Mouse (Mus musculus): ENCODE results near the gene Unc5a. TPM values are rescaled to one million over a fixed set of nuclear protein-coding genes. Genes with fewer than 3 reads are reported as not detected.

Gene Unc5a
- total RNA-seq (2015; ENCODE audit: low replicate concordance), result 1.9 and 10.8 TPM in 2 replicates
- total RNA-seq (2017; ENCODE audit: low replicate concordance), result 0.77 and 3.8 TPM in 2 replicates

DNA sequence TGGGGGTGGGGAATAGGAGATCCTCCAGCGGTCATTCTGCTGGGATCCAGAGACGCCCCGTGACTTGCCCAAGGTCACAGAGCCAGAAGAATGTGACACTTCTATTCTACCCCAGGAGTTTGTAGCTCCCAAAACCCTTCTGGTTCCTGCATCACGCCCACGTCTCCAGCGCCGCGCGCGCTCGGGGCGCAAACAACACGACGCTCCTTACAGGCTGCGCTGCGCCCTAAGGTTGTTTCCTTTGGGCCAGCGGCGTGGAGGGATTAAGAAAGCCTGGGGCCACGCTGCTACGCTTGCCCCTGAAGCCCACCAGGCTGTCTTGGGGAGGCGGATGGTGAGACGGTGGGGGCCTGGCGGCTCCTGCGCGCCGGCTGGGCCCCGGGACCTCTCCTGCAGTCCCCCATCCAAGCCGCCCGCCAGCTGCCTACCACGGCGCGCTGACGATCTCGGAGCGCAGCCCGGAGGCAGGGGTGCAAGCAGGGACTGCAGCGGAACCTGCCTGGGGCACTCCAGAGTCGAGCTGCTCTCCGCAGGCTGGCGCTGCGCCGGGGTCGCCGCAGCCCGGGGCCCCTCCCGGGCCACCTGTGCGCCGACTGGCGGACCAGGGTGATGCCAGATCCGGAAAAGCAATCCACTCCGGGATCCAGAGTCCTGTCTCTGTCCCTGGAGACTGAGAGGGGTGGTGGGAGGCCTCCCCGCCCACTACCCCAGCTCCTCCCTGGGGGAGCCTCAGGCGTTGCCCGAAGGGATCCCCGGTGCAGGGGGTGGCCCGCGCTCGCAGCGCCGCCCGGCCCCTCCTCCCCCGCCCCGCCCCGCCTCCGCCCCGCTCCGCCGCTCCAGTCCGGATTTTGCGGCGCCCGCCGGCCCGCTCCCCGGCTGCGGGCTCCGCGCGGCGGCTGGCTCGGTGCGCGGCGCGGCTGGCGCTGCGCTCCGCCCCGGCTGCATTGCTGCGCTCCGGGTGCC lies at the start of gene Unc5a:
Unc5a (plus strand) TSS at position 881 of the 963 bp plus-strand sequence.
- ATAC-seq (replicated peaks; ENCODE audit: low FRiP score, poor library complexity, severe bottlenecking), result no peak

DNA sequence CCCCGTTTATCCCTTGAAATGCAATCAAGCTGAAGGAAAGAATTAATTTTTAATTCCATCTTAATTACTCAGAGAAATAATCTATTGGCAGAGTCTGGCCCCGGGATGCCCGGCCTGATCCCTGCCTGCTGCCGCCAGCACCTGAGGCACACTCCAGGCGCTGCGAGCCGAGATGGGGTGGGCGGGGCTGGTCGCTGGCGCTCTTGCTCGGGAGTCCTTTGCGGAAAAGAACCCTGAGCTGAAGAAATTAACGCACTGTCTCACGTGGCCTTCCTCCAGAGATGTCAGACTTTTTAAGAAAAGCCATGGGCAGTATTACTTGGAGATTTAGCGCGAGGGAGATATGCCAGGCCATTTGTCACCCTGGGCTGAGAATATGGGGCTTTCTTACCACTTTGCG lies 37.2 kb upstream of the Unc5a start:
- ATAC-seq (replicated peaks; ENCODE audit: low FRiP score, poor library complexity, severe bottlenecking), result no peak

DNA sequence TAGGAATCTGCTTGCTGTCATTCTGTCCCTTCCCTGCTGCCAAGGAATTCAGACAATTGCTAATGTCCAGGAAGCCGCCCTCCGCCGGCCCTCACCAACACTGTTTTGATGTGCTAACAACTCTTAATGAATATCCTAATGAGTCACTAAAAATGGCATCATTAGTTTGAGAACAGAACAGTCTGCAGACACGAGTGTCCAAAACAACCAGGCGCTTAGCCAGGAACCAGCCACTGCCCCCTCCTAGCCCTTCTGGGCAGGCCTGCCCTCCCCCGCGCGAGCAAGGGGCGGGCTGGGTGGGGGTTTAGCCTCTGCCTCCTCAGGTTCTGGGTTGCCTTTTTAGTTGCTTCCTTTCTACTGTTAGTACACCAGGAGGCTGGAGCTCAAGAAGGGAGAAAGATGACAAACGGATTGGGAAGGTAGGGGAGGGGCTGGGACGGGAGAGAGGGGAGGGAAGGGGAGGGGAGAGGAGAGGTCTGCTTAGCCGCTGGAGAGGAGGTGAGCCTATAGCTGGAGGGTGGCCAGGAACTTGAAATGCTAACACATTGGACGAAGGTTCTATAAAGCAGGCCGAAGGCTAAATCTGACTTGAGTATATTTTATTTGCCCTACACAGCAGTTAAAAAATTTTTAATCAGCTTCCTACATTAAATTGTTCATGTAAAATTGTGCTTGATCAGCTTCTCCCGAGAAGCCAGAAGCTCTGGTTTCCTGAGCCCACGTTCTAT lies 36.2 kb upstream of the Unc5a start:
- ATAC-seq (replicated peaks; ENCODE audit: low FRiP score, poor library complexity, severe bottlenecking), result no peak

DNA sequence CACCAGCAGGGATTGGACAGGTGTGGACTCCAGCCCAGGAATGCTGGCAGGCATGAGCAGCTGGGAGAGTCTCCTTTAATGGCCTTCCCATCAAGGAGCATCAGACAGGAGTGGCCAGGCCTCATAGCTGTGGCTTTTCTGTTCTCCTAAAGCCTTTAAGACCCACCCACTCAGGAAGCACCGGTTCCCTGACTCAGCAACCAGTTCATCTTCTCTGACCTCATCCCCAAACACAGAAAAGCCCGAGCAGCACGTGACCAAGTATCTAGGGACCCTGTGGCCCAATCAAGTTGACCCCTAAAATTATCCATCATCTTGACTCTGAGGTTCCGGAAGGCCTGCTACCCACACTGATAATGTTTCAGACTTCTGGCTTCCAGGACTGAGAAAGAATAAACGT lies 32.6 kb upstream of the Unc5a start:
- no peak for ATAC-seq (replicated peaks; ENCODE audit: low FRiP score, poor library complexity, severe bottlenecking)

DNA sequence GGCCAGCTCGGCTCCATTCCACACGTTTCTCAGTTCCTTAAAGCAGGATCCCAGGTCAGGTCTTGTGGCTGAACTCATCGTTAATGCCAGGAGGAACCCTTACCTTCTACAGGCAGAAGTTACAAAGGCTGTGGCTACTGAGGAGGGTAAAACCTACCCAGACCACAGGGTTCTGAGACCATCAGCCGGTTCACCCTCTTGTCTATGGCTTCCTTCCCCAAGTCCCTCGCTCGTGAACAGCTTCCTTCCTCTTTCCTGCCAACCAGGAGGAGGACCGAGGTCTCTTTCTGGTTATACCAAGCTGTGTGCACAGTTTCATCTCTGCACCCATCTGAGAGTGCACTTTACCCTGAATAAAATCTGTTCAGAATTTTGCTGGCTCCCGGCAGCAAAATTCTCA lies 30.3 kb upstream of the Unc5a start:
- no peak for ATAC-seq (replicated peaks; ENCODE audit: low FRiP score, poor library complexity, severe bottlenecking)

DNA sequence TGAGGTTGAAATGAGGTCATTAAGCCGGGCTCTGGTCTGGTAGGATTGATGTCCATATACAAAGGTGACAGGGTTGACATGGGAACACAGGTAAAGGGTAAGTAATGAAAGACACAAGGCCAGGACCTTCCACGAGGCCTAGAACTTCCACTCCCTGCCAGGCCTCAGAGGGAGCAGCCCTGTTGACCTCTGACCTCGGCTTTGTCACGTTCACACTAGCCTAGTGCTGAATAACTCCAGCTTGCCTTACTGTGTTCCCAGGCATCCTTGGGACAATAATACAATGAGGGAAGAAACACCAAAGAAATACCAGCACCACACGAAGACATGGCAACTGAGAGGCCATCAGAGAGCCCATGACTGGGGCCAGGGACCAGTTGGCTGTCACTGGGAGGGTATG lies 29.5 kb upstream of the Unc5a start:
- ATAC-seq (replicated peaks; ENCODE audit: low FRiP score, poor library complexity, severe bottlenecking), result no peak

DNA sequence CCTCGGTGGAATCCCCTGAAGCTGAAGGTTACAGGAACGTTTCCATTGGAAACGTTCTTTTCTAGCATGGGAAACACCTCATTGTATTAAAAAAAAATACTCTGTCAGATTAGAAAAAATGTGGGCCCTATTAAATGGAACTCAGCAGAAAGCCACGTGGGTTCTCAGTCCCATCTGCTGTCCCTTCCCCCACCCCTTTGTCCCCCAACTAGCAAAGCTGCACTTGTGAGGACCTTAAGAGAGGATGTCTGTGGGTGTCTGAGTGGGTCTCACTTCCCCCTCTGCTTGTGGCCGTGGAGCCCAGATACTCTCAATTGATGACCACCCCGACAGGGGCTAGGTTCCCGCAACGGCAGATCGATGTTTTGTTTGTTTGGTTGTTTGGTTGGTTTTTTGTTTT lies 27.5 kb upstream of the Unc5a start:
- ATAC-seq (replicated peaks; ENCODE audit: low FRiP score, poor library complexity, severe bottlenecking), result no peak

DNA sequence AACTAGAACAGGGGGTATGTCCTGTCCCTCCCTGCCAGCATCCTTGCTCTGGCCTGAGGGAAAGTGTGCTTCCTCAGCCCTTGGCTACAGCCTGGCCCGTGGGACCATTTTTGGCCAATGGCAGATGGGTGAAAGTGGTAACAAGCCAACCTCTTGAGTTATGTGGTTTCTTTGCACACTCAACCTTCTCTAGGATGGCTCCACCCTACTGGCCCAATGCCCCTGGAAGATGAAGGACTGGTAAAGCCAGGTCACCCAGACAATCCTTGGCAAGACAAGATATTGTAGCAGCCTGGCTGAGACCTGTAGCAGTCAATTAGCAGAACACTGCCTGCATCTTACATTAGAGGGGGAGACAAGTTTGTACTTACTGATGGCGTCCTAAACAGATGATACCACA lies 25.5 kb upstream of the Unc5a start:
- no peak for ATAC-seq (replicated peaks; ENCODE audit: low FRiP score, poor library complexity, severe bottlenecking)

DNA sequence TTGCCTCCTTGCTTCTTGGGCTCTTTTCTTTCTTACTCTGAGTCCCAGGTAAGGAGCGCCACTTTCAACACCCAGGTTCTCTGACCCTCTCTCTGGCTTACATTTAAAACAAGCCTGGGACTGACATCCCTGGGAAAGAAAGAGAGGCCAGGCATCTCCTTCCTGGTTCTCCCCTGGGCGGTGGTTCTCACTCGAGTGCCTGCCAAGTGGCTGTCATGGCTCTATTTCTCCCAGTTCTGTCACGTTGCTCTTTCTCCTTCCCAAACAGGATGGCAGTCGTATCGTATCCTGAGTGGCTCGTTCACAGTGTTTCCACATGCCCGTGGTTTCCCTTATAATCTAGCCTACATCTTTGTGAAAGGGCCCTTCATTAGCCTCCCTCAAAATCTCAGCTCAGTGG lies 23.7 kb upstream of the Unc5a start:
- ATAC-seq (replicated peaks; ENCODE audit: low FRiP score, poor library complexity, severe bottlenecking), result no peak

DNA sequence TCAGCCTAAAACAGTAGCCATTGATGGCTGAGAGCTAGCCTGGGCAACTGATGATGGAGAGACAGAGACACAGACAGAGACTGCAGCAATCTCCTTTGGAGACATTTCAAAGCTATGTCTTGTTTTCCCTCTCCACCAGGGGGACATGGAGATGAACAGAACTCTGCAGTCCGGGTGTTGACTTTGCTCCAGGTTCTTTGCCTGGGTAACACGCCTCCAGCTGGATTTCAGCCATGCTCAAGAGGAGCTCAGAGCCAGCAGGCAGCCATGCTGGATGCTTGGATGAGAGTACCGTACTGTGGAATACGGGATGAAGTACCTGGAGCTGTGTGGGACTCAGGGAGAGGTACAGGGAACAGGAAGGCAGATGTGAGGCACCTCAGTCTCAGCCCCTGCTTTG lies 22.6 kb upstream of the Unc5a start:
- ATAC-seq (replicated peaks; ENCODE audit: low FRiP score, poor library complexity, severe bottlenecking), result no peak

DNA sequence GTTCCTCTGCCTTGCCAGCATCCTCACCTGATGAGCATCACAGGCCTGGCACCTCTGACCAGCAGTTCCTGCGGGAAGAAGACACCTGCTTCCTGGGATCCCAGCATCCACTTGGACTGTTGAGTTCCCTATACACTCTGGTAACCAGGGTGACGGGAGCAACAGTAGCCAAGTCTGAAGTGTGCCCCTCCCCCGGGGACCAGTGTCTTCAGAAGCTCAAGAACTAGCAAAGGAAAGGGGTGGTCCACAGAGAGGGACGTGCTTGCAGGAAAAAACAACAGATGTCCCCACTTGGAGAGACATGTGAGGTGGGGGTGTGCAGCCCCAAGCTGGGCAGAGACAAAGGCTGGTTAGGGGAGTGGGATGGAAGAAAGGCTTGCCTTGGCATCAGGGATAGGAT lies 19.1 kb upstream of the Unc5a start:
- ATAC-seq (replicated peaks; ENCODE audit: low FRiP score, poor library complexity, severe bottlenecking), result no peak

DNA sequence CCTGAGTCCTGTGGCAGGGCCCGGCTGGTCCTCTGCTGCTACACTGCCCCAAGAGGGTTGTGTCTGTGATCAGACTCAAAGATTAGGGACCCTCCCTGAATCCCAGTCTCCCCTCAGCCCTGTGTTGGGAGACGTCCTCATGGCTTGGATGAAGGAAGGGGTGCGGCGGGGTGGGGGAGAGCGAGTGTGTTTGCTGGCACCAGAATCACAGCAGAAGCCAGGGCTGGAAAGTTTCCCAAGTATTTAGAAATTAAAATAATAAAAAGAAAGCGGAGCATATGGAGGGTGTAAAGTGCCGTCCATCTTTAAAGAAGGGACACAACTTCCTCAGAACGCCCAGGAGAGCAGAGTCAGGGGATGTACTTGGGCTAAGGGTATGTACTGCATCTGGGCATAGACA lies 14.3 kb upstream of the Unc5a start:
- no peak for ATAC-seq (replicated peaks; ENCODE audit: low FRiP score, poor library complexity, severe bottlenecking)

DNA sequence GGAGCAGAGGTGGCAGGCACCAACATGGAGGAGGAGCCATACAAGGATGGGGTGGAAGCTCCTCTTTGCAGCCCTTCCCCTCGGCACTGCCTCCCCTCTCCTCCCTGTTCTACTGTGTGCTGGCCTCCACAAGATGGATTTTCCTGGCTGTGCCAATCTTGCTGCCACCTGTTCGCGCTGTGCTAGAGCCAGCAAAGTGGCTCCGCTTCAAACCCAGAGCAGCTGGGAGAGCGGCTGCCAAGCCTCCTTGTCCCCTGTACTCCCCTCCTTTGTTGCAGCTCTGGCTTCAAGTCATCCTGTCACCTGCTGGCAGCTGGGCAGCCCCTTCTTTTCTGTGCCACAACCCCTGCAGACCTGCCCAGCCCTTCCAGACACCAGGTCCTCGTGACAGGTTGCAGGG lies 13.0 kb upstream of the Unc5a start:
- ATAC-seq (replicated peaks; ENCODE audit: low FRiP score, poor library complexity, severe bottlenecking), result no peak

DNA sequence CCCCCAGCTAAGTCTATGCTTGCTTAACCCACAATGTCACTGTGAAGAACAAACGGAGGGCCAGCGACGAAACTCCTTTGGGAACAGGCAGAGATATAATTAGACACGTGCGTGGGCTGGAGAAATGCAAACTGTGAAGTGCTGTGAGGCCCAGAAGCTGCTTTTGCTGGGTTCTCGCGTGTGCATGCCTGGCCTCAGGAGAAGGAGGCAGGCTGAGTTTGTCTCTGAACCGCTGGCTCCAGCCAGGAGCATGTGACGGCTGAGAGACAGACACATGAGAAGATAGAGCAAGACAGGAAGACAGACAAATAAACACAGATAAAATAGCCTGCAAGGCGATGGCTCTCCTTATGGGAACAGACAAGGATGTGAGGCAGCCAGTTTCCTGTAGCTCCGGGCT lies 11.3 kb upstream of the Unc5a start:
- ATAC-seq (replicated peaks; ENCODE audit: low FRiP score, poor library complexity, severe bottlenecking), result no peak

DNA sequence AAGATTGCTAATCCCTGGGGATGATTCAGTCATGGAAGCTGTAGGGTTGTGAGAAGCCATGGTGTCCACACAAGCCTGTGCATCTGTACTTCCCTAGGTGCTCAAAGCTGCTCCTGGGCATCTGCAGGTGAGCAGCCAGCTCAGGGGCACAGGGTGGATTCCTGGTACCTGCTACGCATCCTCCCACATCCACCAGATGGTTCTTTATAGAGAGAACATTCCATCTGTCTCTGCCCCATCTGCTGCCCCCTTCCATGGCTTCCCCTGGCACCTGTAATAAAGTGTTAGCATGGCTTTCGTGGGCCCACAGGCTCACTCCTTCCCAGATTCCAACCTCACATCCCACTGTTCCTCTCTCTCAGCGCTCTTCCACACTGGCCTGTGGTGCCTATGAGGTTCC lies 10.7 kb upstream of the Unc5a start:
- ATAC-seq (replicated peaks; ENCODE audit: low FRiP score, poor library complexity, severe bottlenecking), result no peak

DNA sequence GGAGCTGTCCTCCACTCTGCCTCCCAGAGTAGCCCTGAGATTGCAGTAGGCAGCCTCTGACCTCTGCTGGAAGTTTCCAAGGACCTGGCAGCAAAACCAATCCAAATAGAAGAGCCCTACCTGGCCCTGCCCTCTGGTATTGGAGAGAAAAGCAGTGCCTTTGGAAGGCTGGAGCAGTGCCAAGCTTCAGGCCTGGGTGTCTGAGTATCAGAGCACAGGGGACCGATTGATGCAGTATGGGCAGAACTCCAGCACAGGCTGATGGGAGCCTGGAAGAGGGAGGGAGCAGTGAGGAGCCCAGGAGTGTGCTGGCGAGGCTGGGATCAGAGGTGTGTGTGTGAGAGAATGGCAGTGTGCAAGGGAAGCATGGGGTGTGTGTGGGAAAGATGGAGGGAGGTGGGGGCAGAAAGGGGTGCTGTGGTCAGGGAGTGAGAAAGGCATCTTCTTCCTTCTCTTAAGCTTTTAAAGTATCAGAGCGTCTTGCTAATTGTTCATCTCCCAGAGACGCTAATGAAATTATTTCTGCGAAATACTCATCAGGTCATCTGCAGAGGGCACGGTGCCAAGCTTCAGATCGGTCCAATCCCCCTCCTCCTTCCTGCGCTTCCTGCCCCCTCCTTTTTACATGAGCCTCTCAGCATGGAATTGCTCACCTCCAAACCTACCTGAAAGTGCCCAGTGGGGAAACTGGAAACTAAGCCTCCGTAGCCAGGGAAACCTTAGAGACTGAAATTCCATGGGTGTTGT lies 4.6 kb upstream of the Unc5a start:
- no peak for ATAC-seq (replicated peaks; ENCODE audit: low FRiP score, poor library complexity, severe bottlenecking)

DNA sequence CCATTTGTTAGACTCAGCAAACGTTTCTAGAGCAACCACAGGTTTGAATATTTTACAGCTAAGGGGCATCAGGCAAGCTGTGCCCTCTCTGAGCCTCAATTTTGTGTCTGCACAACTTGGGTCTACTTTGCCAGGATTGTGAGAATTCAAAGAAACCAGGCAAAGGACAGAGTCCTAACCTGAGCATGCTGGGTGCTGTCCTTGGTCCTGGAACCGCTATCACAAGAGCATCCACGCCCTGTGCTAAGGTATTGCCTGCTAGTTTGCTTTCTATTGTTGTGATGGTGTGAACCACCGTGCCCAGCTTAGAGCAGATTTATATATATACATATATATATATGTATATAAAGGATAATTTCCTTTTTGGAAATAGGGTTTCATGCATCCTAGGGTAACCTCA lies 3.9 kb upstream of the Unc5a start:
- no peak for ATAC-seq (replicated peaks; ENCODE audit: low FRiP score, poor library complexity, severe bottlenecking)

DNA sequence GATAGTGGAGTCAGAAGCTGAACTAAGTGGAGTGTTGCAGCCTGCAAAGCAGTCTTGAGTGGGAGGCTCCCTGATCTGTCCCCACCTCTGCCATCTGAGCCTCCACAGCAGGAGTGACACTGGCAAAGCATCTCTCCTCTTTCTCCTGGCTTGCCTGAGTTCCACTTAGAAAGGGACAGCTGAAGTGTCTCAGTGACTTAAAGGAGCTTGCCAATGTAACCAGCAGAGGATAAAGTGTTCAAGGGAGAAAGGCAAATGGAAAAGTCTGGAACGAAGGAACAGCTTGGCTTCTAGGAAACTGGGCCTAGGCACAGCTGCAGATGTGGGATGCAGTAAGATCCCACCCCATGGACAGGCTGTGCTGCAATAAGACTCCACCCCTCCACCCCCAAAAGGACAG lies 2.8 kb upstream of the Unc5a start:
- no peak for ATAC-seq (replicated peaks; ENCODE audit: low FRiP score, poor library complexity, severe bottlenecking)

DNA sequence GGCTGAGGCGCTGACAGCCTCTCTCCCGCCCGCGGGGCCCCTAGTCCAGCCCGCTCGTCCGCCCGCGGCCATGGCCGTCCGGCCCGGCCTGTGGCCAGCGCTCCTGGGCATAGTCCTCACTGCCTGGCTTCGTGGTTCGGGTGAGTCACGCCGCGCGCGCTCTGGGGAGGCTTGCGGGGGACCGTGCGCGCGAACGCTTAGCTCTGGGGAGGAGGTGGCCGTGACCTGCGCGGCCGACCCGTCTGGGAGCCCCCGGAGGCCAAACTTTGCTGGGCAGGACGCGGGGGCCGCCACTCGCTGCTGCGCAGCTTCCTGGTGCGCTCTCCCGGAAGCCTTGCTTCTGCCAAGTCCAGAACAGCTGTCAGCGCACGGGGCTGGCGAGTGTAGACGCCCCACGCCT lies 381 bp downstream of the Unc5a start:
- no peak for ATAC-seq (replicated peaks; ENCODE audit: low FRiP score, poor library complexity, severe bottlenecking)

DNA sequence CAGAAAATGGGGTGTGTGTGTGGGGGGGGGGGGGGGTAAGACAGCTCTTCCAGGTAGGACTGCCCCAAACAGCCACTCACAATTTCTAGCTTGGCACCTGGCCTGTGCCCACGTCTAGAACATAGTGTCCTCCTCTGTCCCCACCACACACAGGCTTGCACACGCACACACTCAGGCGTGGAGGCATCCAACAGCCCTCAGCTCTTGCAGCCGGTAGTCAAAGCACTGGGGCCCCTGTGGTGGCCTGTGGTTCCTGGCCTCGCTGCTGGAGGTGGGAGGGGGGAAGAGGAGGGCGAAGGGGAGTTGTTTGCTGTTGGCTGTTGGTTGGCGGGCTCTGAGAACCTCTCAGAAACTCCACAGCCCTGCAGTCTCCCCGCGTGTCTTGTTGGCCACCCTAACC lies 920 bp downstream of the Unc5a start:
- ATAC-seq (replicated peaks; ENCODE audit: low FRiP score, poor library complexity, severe bottlenecking), result no peak

All from erythroblast, adult 5-6 weeks (primary cell).